Mouse (Mus musculus): ENCODE data around the gene Sst. TPM values are rescaled to one million over a fixed set of nuclear protein-coding genes. Genes with fewer than 3 reads are reported as not detected.

The Sst gene
- polyA plus RNA-seq, 1 experiment from 2014 or later = not detected

DNA sequence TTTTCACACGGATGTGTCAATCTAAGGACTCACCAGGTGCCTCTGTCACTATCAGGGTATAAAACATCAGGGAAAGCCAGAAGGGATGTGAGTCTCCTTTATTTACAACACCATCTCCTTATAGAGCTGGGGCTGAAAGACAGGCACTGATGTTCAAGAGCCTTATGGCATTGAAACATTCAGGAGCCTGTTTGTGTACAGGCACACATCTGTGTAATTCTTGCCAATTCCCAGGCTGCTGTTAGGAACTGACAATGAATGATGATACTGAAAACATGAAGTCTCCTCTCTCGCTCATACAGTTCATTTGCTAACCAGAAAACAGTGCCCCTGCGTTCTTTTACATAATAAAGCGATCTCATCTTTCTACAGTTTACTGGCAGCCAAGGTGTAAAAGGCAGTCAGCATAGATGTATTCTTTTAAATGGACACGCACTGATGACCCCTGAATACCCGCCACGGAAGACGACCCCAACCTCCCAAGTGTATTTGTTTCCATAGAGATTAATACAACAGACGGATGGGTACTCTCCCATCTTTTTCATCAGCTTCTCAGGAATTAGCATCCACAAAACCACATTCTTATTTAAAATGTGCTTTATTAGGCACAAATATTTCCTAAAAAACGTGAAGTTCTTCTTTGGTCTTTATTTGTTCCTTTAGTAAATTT, 2.7 kb downstream of the Sst start:
- Histone ChIP-seq H3K9ac (ENCODE audit: low read depth, low read length) (no peak overlapping the region), H3K9me3 (replicated peaks; ENCODE audit: low read length) (no peaks in the 10 kb centered on the region), H3K36me3 (ENCODE audit: insufficient read depth, low read length) (no peaks in the 10 kb centered on the region), H3K4me1 (replicated peaks; ENCODE audit: insufficient read depth, low read length) (no peaks in the 10 kb centered on the region), H3K27ac (no peak overlapping the region), H3K27me3 (ENCODE audit: insufficient read depth, low read length) (peaks cover 11% of the 10 kb centered on the region), H3K4me3 (replicated peaks; ENCODE audit: low read depth, low read length) (no peak overlapping the region), H3K4me2 (ENCODE audit: low read length) (no peak overlapping the region)
- no peak for ATAC-seq (replicated peaks; ENCODE audit: low FRiP score, low read depth)
- no peak for DNase-seq (ENCODE audit: low spot score)
- TF ChIP-seq CTCF (IDR thresholded peaks at IDR 0.05; ENCODE audit: low read depth) = no peak
- WGBS = 63% methylated on average over 10 of the region's 10 CpGs

DNA sequence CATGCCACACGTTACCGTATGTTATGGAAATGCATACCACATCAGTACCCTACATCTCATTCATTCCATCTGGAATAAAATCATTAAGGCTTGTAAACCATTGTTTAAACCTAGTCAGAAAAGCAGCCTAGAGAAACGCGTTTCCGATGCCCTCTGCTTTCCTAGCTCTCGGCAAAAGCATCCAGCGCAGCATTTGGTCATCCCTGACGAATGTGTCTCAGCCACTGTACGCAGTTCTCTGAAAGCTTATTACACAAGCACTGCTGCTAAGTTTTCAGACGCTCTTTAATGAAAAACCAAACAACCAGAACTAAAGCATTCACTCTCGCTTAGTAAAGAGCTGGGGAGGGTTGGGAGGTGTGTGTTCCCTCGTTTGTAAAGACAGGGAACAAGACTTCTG, 5.7 kb downstream of the Sst start:
- TF ChIP-seq CTCF (IDR thresholded peaks at IDR 0.05; ENCODE audit: low read depth) = no peak
- DNase-seq (ENCODE audit: low spot score) = no peak
- Histone ChIP-seq H3K36me3 (ENCODE audit: insufficient read depth, low read length) (no peaks in the 10 kb centered on the region), H3K27me3 (ENCODE audit: insufficient read depth, low read length) (no peaks in the 10 kb centered on the region), H3K4me2 (ENCODE audit: low read length) (no peak overlapping the region), H3K27ac (no peak overlapping the region), H3K9ac (ENCODE audit: low read depth, low read length) (no peak overlapping the region), H3K4me3 (replicated peaks; ENCODE audit: low read depth, low read length) (no peak overlapping the region), H3K9me3 (replicated peaks; ENCODE audit: low read length) (no peaks in the 10 kb centered on the region), H3K4me1 (replicated peaks; ENCODE audit: insufficient read depth, low read length) (no peaks in the 10 kb centered on the region)
- ATAC-seq (replicated peaks; ENCODE audit: low FRiP score, low read depth) = no peak
- 71% methylated on average over 12 of the region's 12 CpGs for WGBS

DNA sequence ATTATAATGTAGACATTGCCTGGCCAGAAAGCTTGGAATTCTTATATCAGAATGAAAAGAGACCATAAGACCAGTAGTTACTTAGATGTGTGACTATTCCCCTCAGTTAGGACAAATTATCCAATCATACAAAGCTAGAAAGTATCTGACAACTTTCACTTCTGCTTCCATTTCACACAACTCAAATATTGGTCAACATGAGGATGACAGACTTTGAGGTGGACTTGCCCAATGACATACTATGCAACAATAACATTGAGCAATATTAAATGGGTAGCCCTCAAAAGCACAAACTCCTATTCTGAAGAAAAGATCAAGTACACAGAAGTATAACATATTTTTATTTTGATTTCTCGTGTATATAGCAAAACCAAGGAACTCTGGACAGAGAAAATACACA, 35.5 kb downstream of the Sst start:
- Histone ChIP-seq H3K36me3 (ENCODE audit: insufficient read depth, low read length) (no peaks in the 10 kb centered on the region), H3K4me2 (ENCODE audit: low read length) (no peak overlapping the region), H3K27ac (no peak overlapping the region), H3K27me3 (ENCODE audit: insufficient read depth, low read length) (no peaks in the 10 kb centered on the region), H3K4me3 (replicated peaks; ENCODE audit: low read depth, low read length) (no peak overlapping the region), H3K9ac (ENCODE audit: low read depth, low read length) (no peak overlapping the region), H3K9me3 (replicated peaks; ENCODE audit: low read length) (no peaks in the 10 kb centered on the region), H3K4me1 (replicated peaks; ENCODE audit: insufficient read depth, low read length) (no peaks in the 10 kb centered on the region)
- TF ChIP-seq CTCF (IDR thresholded peaks at IDR 0.05; ENCODE audit: low read depth) = no peak
- WGBS = 66% methylated on average over 1 of the region's 1 CpGs
- no peak for ATAC-seq (replicated peaks; ENCODE audit: low FRiP score, low read depth)
- DNase-seq (ENCODE audit: low spot score) = no peak

DNA sequence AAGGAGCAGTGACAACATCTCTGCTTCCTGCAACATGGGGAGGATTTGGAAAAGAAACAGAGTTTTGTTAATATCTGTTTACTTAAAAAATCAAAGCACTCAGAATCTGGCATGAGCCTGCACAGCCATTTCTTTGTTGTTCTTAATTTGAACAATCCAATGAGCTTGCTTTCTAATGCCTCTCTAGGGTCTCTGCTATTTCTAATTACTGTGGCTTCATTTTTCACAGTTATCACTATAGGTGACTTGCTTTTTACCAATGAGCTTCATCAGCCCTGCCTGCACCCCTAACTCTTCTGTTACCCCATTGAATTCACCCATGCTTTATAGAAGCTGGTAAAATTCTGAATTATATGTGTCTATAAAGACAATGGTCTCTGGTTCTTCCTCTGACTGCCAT, 41.0 kb downstream of the Sst start:
- no peak overlapping the region for H3K4me2 ChIP-seq (ENCODE audit: low read length)

DNA sequence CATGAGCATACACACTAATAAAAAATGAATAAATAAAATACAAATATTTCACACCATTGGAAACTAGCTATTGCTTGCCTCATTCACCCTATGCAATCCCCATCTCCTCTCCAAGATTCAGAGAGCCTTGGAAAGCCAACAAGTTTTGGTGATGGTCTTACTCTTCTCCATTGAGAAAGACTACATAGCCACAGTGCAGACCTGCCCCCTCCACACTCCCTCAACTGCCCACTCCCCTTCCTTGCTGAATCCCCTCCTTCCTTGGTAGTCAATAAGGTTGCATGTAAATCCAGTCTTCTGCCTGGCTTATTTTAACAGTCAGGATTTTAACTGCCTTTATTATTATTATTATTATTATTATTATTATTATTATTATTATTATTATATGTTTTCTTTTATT, 41.6 kb downstream of the Sst start:
- H3K36me3 ChIP-seq (ENCODE audit: insufficient read depth, low read length) = no peaks in the 10 kb centered on the region
- no peaks in the 10 kb centered on the region for H3K4me1 ChIP-seq (replicated peaks; ENCODE audit: insufficient read depth, low read length)
- H3K9me3 ChIP-seq (replicated peaks; ENCODE audit: low read length) = no peaks in the 10 kb centered on the region
- DNase-seq (ENCODE audit: low spot score) (no peak), ATAC-seq (replicated peaks; ENCODE audit: low FRiP score, low read depth) (no peak)
- H3K9ac ChIP-seq (ENCODE audit: low read depth, low read length) = no peak overlapping the region
- H3K4me2 ChIP-seq (ENCODE audit: low read length) = no peak overlapping the region
- no peaks in the 10 kb centered on the region for H3K27me3 ChIP-seq (ENCODE audit: insufficient read depth, low read length)
- H3K4me3 ChIP-seq (replicated peaks; ENCODE audit: low read depth, low read length) = no peak overlapping the region
- no peak overlapping the region for H3K27ac ChIP-seq
- no peak for TF ChIP-seq CTCF (IDR thresholded peaks at IDR 0.05; ENCODE audit: low read depth)

More for the DNA sequence above, 41.0 kb downstream of the Sst start:
- H3K27ac ChIP-seq = no peak overlapping the region
- DNase-seq (ENCODE audit: low spot score) (no peak), ATAC-seq (replicated peaks; ENCODE audit: low FRiP score, low read depth) (no peak)
- no peaks in the 10 kb centered on the region for H3K4me1 ChIP-seq (replicated peaks; ENCODE audit: insufficient read depth, low read length)
- H3K9ac ChIP-seq (ENCODE audit: low read depth, low read length) = no peak overlapping the region
- H3K27me3 ChIP-seq (ENCODE audit: insufficient read depth, low read length) = no peaks in the 10 kb centered on the region
- no peak overlapping the region for H3K4me3 ChIP-seq (replicated peaks; ENCODE audit: low read depth, low read length)
- H3K9me3 ChIP-seq (replicated peaks; ENCODE audit: low read length) = no peaks in the 10 kb centered on the region
- H3K36me3 ChIP-seq (ENCODE audit: insufficient read depth, low read length) = no peaks in the 10 kb centered on the region
- TF ChIP-seq CTCF (IDR thresholded peaks at IDR 0.05; ENCODE audit: low read depth) = no peak

DNA sequence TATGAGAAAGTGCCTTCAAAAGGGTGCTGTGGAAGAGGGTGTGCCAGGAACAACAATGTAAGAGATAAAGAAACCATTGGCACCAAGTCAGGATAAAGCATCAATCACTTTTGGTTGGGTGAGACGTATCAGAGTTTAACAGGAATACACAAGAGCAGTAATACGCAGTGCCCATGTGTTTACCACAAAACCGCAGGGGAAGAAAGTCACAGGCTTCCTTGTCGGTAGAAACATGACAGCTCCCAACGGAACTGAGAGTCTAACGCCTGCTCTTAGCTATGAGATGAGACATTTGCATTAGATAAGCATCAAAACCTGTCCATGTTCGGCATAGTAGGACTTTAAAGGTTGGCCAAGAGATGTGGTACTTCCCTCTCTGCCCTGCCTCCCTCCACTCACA, 46.1 kb downstream of the Sst start:
- WGBS = 84% methylated on average over 7 of the region's 7 CpGs
- Histone ChIP-seq H3K9ac (ENCODE audit: low read depth, low read length) (no peak overlapping the region), H3K4me1 (replicated peaks; ENCODE audit: insufficient read depth, low read length) (no peaks in the 10 kb centered on the region; the same call in 1 of the 2 replicates), H3K27me3 (ENCODE audit: insufficient read depth, low read length) (no peaks in the 10 kb centered on the region), H3K4me2 (ENCODE audit: low read length) (no peak overlapping the region), H3K36me3 (ENCODE audit: insufficient read depth, low read length) (no peaks in the 10 kb centered on the region), H3K9me3 (replicated peaks; ENCODE audit: low read length) (no peaks in the 10 kb centered on the region), H3K27ac (no peak overlapping the region), H3K4me3 (replicated peaks; ENCODE audit: low read depth, low read length) (no peak overlapping the region)
- no peak for DNase-seq (ENCODE audit: low spot score)
- no peak for ATAC-seq (replicated peaks; ENCODE audit: low FRiP score, low read depth)
- TF ChIP-seq CTCF (IDR thresholded peaks at IDR 0.05; ENCODE audit: low read depth) = no peak

DNA sequence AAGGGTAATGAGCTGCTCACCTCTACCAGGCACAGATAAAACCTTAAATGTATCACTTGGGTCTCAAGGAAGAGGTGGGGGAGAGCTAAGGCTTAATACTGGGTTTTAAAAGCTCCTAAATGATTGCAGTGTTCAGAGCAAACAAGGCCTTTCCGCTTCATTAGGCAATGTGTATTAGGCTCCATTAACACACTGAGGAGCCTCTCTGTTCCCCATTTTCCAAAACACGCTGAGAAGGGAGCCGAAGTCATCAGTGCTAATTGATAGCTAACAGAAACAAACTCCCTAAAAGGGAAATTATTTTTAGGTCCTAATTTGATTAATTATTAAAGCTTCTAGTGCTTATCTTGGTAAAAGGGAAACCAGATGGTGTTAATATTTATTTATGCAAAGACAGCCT, 48.1 kb downstream of the Sst start:
- Histone ChIP-seq H3K4me3 (replicated peaks; ENCODE audit: low read depth, low read length) (no peak overlapping the region), H3K9me3 (replicated peaks; ENCODE audit: low read length) (no peaks in the 10 kb centered on the region), H3K27me3 (ENCODE audit: insufficient read depth, low read length) (no peaks in the 10 kb centered on the region), H3K36me3 (ENCODE audit: insufficient read depth, low read length) (no peaks in the 10 kb centered on the region), H3K9ac (ENCODE audit: low read depth, low read length) (no peak overlapping the region), H3K4me2 (ENCODE audit: low read length) (no peak overlapping the region), H3K27ac (no peak overlapping the region), H3K4me1 (replicated peaks; ENCODE audit: insufficient read depth, low read length) (no peaks in the 10 kb centered on the region; the same call in 1 of the 2 replicates)
- DNase-seq (ENCODE audit: low spot score) (no peak), ATAC-seq (replicated peaks; ENCODE audit: low FRiP score, low read depth) (no peak)
- no peak for TF ChIP-seq CTCF (IDR thresholded peaks at IDR 0.05; ENCODE audit: low read depth)
- WGBS = 39% methylated on average over 3 of the region's 3 CpGs

Other genes with a start within 250 kb of the Sst start
- not detected in 2 replicates for gene Rtp2, start 41.4 kb upstream of the Sst start, polyA plus RNA-seq (2015; fragmentation: Nextera tagmentation; extraction: Ambion mirVana)
- not detected in 2 replicates for gene Gm37419, start 97.5 kb upstream of the Sst start, polyA plus RNA-seq (2015; fragmentation: Nextera tagmentation; extraction: Ambion mirVana)
- 0.74 and 0.80 TPM in 2 replicates for gene Bcl6, start 97.9 kb upstream of the Sst start, polyA plus RNA-seq (2015; fragmentation: Nextera tagmentation; extraction: Ambion mirVana)

Measured in kidney, postnatal 0 days (tissue).